Mouse (Mus musculus): ENCODE measurements around the gene Olfr341. TPM values are rescaled to one million over a fixed set of nuclear protein-coding genes. Genes with fewer than 3 reads are reported as not detected.

Gene Olfr341
- total RNA-seq (2014; rRNA removed) (not detected in 2 replicates), polyA plus RNA-seq (2015; fragmentation: Nextera tagmentation; extraction: Ambion mirVana) (not detected in 2 replicates)

DNA sequence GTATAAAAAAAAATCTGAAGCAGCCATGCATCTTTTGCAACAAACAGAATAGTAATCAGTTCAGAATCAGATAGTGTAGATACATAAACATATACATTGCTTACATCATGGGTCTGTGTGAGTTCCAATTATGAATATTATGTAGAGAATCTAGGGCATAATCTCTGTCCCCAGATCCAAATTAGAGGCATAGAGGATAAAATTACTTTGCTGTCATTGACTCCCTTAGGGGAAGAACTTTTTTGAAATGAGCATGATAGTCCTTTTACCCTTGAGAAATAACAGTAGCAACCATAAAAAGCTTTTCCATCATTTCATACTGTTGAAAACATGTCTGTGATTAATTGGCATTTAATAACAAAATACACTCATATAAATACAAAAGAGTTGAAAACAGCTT is at the start of gene Olfr341:
Gene Olfr341 (minus strand): TSS at position 101 of the 400 bp plus-strand sequence.
- no peak within 1 kb of the TSS for H3K27ac ChIP-seq
- ATAC-seq (no peak), DNase-seq (ENCODE audit: low spot score) (no peak)
- H3K4me2 ChIP-seq (ENCODE audit: low read depth, low read length): no peak within 1 kb of the TSS
- H3K4me3 ChIP-seq (ENCODE audit: low read length): no peak within 1 kb of the TSS
- 0 out of 2 replicates have a peak, but pooled peaks cover 5% of the 10 kb centered on the region for H3K9me3 ChIP-seq (ENCODE audit: low read length)
- H3K4me1 ChIP-seq (ENCODE audit: insufficient read depth, low read length): no peaks in the 10 kb centered on the region
- TF ChIP-seq CTCF (IDR thresholded peaks at IDR 0.05; ENCODE audit: low read depth): no peak
- no peaks in the 10 kb centered on the region for H3K36me3 ChIP-seq (ENCODE audit: insufficient read depth, low read length)
- no peaks in the 10 kb centered on the region for H3K27me3 ChIP-seq (ENCODE audit: insufficient read depth, low read length)
- H3K9ac ChIP-seq (replicated peaks; ENCODE audit: low read length): no peak within 1 kb of the TSS

DNA sequence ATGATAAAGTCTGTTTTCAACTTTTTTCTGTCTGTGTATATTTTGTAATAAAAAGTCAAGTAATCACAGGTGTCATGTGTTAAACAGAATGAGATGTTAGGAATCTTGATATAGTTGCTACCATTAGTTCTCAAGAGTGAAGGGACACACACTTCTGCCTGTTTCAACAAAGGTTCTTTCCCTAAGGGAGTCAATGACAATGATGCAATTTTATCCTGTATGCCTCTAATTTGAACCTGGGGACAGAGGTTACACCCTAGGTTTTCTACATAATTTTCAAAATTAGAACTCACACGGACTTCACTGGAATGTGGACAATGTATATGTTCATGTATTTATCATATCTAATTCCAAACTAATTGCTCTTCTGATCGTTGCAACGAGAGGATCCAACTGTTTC is 42.4 kb upstream of the Olfr341 start, which contains the start of gene Olfr342:
Gene Olfr342 (plus strand): TSS at position 301 of the 400 bp plus-strand sequence.
- DNase-seq (ENCODE audit: low spot score) (no peak), ATAC-seq (no peak)
- peaks cover 3% of the 10 kb centered on the region; the same call in 1 of the 2 replicates for H3K9me3 ChIP-seq (ENCODE audit: low read length)
- no peaks in the 10 kb centered on the region for H3K27me3 ChIP-seq (ENCODE audit: insufficient read depth, low read length)
- no peak for TF ChIP-seq CTCF (IDR thresholded peaks at IDR 0.05; ENCODE audit: low read depth)
- no peak within 1 kb of the TSS for H3K4me3 ChIP-seq (ENCODE audit: low read length)
- no peak within 1 kb of the TSS for H3K27ac ChIP-seq
- no peaks in the 10 kb centered on the region for H3K36me3 ChIP-seq (ENCODE audit: insufficient read depth, low read length)
- H3K4me2 ChIP-seq (ENCODE audit: low read depth, low read length): no peak within 1 kb of the TSS
- H3K9ac ChIP-seq (replicated peaks; ENCODE audit: low read length): no peak within 1 kb of the TSS
- 60% methylated on average over 3 of the region's 3 CpGs for WGBS
- H3K4me1 ChIP-seq (ENCODE audit: insufficient read depth, low read length): no peaks in the 10 kb centered on the region

DNA sequence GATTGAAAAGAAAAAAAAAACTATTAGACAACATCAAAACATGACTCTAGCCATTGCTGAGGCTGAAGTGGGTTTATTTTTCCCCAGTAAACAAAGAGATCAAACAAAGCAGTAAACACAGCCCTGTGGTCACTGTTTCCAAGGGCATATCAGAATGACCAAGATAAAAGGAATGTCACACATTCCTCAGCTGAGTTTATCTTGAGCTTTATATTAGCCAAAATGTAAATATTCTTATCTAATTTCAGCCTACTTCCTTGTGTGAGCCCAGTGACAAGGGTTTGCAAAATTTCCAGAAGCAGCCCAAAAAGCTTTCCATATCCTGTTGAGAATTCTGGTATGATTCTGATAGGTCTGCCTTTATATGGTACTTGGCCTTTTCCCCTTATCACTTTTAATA is 8.6 kb downstream of the Olfr341 start:
- no peak for ATAC-seq
- Histone ChIP-seq H3K4me3 (ENCODE audit: low read length) (no peak overlapping the region), H3K9ac (replicated peaks; ENCODE audit: low read length) (no peak overlapping the region)

DNA sequence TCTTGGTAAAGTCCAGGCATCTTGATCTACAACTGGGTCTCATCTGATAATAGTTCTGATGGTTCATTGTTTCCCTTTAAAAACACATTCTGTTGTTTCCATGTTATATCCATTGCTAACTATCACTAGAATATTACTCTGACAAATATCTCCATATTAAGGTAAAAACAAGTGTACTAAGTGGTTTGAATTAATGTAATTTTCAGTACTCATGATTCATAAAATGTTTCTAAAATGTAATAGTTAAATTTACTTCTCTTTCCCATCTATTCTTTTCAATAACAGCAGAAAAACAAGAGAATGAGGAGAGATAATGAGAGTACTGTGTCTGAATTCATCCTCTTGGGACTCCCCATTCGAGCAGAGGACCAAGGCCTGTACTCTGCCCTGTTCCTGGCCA is 30.0 kb downstream of the Olfr341 start, which contains the start of gene Olfr340:
Gene Olfr340 (plus strand): TSS at position 301 of the 400 bp plus-strand sequence.
- H3K9ac ChIP-seq (replicated peaks; ENCODE audit: low read length): no peak within 1 kb of the TSS
- DNase-seq (ENCODE audit: low spot score) (no peak), ATAC-seq (no peak)
- H3K36me3 ChIP-seq (ENCODE audit: insufficient read depth, low read length): no peaks in the 10 kb centered on the region
- H3K27me3 ChIP-seq (ENCODE audit: insufficient read depth, low read length): no peaks in the 10 kb centered on the region
- H3K4me1 ChIP-seq (ENCODE audit: insufficient read depth, low read length): no peaks in the 10 kb centered on the region
- no peaks in the 10 kb centered on the region for H3K9me3 ChIP-seq (ENCODE audit: low read length)
- no peak for TF ChIP-seq CTCF (IDR thresholded peaks at IDR 0.05; ENCODE audit: low read depth)
- no peak within 1 kb of the TSS for H3K27ac ChIP-seq
- no peak within 1 kb of the TSS for H3K4me3 ChIP-seq (ENCODE audit: low read length)
- H3K4me2 ChIP-seq (ENCODE audit: low read depth, low read length): no peak within 1 kb of the TSS
- 63% methylated on average over 1 of the region's 1 CpGs for WGBS

More for the DNA sequence above, 8.6 kb downstream of the Olfr341 start:
- Histone ChIP-seq H3K4me1 (ENCODE audit: insufficient read depth, low read length) (no peaks in the 10 kb centered on the region), H3K27ac (no peak overlapping the region), H3K4me2 (ENCODE audit: low read depth, low read length) (no peak overlapping the region), H3K27me3 (ENCODE audit: insufficient read depth, low read length) (no peaks in the 10 kb centered on the region), H3K36me3 (ENCODE audit: insufficient read depth, low read length) (no peaks in the 10 kb centered on the region), H3K9me3 (ENCODE audit: low read length) (0 out of 2 replicates have a peak, but pooled peaks cover 3% of the 10 kb centered on the region)
- TF ChIP-seq CTCF (IDR thresholded peaks at IDR 0.05; ENCODE audit: low read depth): no peak
- DNase-seq (ENCODE audit: low spot score): no peak

Other genes with a start within 250 kb of the Olfr341 start
- not detected in 2 replicates for gene Olfr338, start 108.9 kb downstream of the Olfr341 start, total RNA-seq (2014; rRNA removed)
- not detected in 2 replicates for gene Olfr338, start 108.9 kb downstream of the Olfr341 start, polyA plus RNA-seq (2015; fragmentation: Nextera tagmentation; extraction: Ambion mirVana)
- not detected in 2 replicates for gene Olfr339, start 63.5 kb downstream of the Olfr341 start, total RNA-seq (2014; rRNA removed)
- gene Olfr339, start 63.5 kb downstream of the Olfr341 start, polyA plus RNA-seq (2015; fragmentation: Nextera tagmentation; extraction: Ambion mirVana): not detected in 2 replicates
- gene Olfr340, start 29.9 kb downstream of the Olfr341 start, total RNA-seq (2014; rRNA removed): not detected in 2 replicates
- gene Olfr340, start 29.9 kb downstream of the Olfr341 start, polyA plus RNA-seq (2015; fragmentation: Nextera tagmentation; extraction: Ambion mirVana): not detected in 2 replicates
- not detected in 2 replicates for gene Olfr342, start 42.5 kb upstream of the Olfr341 start, total RNA-seq (2014; rRNA removed)
- not detected in 2 replicates for gene Olfr342, start 42.5 kb upstream of the Olfr341 start, polyA plus RNA-seq (2015; fragmentation: Nextera tagmentation; extraction: Ambion mirVana)
- not detected in 2 replicates for gene Olfr344, start 84.2 kb upstream of the Olfr341 start, total RNA-seq (2014; rRNA removed)
- gene Olfr344, start 84.2 kb upstream of the Olfr341 start, polyA plus RNA-seq (2015; fragmentation: Nextera tagmentation; extraction: Ambion mirVana): not detected in 2 replicates
- gene Olfr345, start 157.6 kb upstream of the Olfr341 start, total RNA-seq (2014; rRNA removed): not detected in 2 replicates
- gene Olfr345, start 157.6 kb upstream of the Olfr341 start, polyA plus RNA-seq (2015; fragmentation: Nextera tagmentation; extraction: Ambion mirVana): not detected in 2 replicates
- not detected in 2 replicates for gene Olfr346, start 203.3 kb upstream of the Olfr341 start, total RNA-seq (2014; rRNA removed)
- gene Olfr346, start 203.3 kb upstream of the Olfr341 start, polyA plus RNA-seq (2015; fragmentation: Nextera tagmentation; extraction: Ambion mirVana): not detected in 2 replicates
- not detected in 2 replicates for gene Olfr347, start 249.4 kb upstream of the Olfr341 start, total RNA-seq (2014; rRNA removed)
- gene Olfr347, start 249.4 kb upstream of the Olfr341 start, polyA plus RNA-seq (2015; fragmentation: Nextera tagmentation; extraction: Ambion mirVana): not detected in 2 replicates